Mouse (Mus musculus): Measurements from ENCODE around the gene Sash1. TPM values are rescaled to one million over a fixed set of nuclear protein-coding genes. Genes with fewer than 3 reads are reported as not detected.

Gene Sash1
- under 1 TPM in 1 of 3 experiments, not detected in 2; 0.16 TPM for polyA plus RNA-seq (2017; shearing (Covaris generic))

DNA sequence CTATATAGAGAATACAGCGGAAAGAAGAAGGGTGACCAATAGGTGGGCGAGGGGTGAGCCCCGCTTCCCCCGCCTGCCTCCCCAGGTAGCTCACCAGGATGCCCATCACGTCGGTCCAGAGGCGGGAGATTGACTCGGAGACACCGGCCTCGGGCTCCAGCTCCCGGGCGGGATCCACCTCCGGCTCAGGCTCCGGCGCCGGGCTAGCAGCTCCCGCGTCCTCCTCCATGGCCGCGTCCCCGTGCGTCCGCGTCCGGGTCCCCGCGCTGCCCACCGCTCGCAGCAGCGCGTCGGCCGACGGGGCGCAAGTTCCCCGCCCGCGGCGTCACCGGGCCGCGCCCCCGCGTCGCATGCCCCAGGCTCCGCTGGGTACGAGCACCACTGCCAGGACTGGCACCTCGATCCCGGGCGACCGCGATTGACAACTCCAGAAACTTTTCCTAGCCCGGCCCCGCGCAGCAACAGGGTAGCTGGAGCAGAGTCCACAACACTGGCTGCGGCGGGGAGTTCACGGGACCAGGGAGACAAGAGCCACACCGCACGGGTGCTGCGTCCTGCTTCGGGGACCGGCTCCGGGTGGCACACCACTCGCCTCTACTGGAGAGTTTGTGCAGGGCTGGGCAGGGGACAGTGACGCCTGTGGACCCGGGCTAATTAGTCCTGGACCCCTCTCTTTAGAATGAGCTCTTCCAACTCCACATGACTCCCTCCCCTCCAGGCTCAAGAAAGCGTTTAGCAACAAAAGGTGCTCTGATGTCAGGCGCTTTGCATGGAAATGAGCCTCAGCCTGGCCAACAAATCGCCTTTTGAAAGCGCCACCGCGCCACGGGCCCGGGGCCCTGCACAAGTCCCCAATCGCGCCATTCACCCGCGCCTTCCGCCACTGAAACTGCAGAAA, at the start of gene Sash1:
Gene Sash1, minus strand, starts transcription at position 441 of the 898 bp plus-strand sequence.
- ATAC-seq: no peak

DNA sequence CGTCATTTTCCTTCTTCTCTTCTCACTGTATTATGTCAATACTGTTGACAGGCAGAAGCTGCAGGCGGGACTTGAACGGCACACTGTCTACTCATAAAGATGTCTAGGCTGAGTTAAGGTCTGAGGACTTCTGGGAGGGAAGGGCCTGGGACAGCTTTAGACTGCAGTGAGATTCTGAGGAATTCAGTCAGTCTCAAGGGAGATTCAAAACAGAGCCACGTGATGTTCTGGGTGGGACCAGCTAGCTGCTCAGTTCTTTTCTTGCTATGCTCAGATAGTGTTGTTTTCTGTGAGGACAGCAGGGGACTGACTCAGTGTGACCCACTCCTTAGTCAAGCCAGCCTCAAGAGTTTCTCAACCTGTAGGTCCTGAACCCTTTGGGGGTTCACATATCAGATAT, 49.7 kb upstream of the Sash1 start:
- ATAC-seq: no peak

DNA sequence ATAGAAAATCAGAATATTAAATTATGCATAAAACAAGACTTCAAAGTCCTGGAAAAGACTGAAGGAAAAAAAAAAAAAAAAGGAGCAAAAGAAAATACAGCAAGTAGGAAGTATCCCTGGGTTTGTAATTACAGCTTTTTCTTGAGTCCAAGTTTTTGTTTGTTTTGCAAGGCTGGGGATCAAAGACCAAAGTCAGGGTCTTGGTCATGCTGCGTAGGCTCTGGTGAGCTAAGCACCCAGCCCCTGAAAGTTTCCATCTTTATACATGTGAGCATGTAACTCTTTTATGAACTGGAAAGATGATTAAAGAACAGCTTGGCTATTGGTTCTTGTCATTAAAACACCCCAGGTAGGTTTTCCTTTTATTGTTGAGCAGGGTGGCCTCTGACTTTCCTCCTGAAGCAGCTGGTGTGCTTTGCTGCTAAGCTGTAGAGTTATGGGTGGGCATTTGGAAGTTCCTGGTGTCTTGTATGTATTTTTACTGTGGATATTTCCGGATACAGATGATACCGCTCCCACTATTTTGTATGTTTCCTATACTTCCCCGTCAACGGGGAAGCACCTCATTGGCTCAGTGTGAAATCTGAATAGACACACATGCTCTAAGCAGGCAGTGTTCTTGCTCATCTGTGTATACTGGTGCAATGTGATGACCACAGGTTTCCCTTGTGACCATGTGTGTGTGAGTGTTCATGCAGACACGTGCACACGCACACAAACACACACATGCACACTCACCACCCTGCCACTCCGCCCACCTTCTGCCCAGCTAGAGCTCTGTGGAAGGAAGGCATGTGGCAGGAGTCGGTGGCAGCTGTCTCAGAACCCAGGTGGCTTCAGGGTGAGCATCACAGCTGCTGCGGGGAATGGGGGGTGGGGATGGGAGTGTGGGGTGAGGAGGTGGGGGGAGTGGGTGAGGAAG, 47.8 kb upstream of the Sash1 start:
- no peak for ATAC-seq

DNA sequence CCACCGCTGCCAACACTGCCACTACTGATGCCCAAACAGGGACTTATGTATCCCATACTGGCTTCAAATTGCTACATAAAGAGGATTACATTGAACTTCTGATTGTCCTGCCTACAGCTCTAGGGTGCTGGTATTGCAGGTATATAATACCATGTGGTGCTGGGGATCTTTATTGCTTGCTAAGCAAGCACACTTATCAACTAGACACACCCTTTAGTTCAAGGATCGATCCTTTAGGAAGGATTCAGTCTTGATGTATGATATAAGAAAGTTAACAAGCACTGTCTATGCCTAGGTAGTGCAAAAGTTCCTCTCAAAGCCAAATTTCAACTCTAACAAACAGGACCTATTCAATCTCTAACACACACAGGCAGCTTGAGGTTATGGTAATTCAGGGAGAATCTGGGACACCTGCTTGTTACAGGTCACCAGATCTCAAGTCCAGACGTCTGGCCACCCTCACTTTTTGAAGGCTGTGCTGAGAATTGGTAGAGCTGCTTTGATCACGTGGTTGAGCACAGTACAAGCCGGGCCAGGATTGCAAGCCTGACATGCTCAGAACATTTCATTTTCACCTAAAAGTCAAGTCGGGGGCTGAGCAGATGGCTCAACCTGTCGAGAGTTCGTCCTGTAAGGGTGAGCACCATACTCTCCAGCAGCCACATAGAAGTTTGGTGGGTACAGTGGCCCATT, 45.8 kb upstream of the Sash1 start:
- ATAC-seq: no peak

DNA sequence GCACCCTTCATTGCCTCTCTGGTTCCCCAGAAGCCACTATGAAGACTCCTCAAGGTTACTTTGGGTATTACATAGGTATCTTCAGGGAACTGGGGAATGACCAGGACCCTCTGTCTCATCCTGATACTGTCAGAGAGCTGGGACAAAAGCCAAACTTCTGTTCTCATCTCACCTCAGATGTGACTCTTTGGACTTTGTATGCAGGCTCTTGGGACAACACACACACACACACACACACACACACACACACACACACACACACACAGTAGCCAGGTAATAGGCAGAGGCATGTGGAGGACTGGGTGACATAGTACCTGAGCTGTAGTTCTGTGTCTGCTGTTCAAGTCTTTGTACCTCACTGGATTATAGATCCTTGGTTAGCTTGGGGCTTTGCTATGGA, 44.8 kb upstream of the Sash1 start:
- no peak for ATAC-seq

DNA sequence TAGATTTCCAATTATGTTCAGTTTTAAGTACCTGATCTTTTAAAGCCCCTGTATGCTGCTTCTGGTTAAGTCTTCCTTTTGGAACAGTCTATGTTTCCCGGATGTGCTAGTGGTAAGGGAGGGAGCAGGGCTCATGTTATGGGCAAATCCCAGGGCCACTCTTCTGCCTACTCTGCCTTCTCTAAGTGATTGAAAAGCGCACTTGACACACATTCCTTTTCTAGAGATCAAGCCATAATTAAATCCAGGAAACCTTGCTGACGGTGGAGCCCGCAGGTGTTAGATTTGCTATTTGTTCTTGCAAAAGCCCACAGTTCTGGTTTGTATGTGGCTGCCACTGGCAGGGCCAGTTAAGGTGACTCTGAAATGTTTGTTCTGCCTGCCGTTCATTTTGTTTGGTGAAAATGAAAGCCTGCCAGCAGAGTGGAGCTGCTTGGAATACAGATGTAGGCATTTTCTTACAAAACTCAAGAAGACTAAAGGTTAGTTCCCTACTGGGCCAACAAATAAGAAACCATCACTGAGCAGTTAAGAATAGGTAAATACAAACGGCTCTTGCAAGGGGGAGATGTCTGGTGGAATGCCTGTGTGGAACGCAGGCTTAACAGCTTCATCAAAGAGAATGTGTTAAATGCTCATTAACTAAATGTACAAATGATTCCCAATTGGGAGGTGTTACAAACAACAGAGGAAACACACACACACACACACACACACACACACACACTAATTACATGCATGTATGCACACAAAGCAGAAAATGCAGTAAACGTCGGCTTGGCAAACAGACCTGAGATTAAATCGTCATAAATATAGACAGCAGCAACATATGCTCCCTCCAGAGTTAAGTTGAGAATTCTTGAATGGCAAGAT, 43.1 kb upstream of the Sash1 start:
- ATAC-seq: no peak

DNA sequence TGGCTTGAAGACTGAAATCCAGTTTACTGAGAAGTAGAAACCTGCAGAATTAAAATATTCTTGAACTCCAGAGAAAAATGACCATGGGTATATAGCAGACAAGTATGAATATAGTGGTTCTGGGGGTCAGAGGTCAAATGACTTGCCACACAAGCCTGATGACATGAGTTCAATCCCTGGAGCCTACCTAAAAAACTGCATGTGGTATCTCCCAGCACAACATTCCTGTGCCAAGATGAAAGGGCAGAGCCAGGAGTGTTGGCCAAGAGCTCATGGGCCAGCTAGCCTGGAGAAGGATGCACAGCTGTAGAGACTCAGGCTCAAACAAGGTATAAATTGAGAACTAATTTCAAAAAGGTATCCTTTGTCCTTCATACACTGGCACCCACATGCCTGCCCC, 42.4 kb upstream of the Sash1 start:
- no peak for ATAC-seq

DNA sequence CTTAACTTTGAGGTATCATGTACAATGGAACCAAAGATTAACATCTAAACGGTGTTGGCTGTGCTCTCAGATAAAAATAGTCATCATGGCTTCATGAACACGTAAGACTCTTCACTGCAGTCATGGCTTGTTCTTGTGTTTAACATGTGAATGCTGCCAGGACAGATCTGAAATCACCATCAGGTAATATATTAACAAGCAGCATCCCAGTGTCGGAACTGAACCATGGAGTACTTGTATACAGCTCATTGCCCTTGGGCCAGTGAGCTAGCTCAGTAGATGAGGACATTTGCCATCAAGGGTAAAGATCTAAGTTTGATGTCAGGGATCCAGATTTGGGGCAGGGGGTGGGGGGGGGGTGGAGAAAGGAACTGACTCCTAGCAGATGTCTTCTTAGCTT, 41.0 kb upstream of the Sash1 start:
- no peak for ATAC-seq

DNA sequence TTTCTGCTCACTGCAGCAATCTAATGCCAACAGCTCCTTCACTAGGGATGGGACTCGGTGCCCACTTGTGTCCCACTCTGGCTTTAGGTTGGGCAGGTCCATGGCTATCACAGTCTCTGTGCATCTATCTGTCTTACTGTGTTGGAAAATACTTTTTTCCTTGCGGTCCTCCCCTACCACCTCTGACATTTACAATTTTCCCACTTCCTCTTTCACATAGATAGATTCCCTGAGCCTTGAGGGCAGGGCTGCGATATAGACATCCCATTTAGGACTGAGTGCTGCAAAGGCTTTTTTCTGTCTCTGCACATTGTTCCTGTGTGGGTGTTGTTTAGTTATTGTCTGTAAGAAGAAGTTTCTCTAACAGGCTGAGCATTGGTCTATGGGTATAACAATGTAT, 40.4 kb upstream of the Sash1 start:
- no peak for ATAC-seq

DNA sequence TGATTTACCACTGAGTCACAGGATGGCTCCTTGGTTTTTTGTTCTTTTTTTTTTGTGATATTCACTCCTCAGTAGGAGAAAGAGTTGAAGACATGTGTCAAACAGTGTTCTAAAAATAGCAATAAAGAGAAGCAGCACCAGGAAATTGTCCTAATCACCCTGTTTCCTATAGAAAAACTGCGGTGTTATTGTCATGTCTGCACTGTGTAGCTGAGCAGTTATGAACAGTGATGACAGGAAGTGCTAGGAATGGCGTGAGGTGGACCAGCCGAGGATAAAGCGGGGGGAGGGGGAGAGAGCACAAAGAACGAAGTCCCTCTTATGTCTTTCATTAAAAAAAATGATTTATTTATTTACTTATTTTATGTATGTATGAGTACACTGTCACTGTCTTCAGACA, 39.4 kb upstream of the Sash1 start:
- no peak for ATAC-seq

DNA sequence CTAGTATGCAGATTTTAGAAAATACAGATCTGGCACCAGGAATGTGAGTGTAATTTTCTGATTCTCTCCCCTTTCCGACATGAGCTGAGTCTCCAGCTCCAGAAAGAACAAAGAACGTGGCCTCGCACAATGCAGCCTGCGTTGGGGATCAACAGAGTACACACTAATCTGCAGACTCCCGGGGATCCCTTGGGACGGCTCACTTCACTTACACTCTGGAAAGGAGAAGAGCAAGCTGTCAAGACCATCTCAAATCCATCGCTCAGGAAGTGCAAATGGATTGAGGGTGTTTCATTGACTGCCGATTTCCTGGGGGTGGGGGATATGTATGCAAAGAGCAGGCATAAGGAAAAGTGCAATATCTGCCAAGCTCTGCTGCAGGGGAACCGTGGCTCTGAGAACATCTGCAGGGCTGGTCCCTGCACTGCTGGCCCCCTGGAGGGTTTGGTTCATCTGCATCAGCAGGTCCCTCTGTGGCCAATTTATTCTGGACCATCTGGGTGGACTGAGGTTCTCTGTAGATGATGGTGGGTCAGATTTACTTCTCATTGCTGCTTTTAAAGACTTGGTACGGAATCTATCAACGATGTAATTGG, 35.3 kb upstream of the Sash1 start:
- ATAC-seq: no peak

DNA sequence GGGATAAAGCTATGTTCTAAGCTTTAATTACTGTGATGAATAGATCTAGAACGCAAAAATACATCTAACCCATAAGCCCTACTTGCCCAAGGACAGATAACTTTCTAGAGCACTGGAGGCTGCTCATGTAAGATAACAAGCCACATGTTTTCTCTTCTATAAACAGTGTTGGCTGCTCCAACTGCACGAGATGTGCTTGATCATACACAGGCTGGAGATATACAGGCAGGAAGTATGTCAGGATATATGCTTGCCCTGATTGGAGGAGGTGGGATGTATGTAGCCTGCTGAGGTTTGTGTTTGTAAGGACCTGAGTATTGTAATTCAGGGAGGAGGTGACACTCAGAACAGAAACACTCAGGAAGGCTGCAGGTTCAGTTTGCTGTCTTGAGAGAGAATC, 31.9 kb upstream of the Sash1 start:
- no peak for ATAC-seq

DNA sequence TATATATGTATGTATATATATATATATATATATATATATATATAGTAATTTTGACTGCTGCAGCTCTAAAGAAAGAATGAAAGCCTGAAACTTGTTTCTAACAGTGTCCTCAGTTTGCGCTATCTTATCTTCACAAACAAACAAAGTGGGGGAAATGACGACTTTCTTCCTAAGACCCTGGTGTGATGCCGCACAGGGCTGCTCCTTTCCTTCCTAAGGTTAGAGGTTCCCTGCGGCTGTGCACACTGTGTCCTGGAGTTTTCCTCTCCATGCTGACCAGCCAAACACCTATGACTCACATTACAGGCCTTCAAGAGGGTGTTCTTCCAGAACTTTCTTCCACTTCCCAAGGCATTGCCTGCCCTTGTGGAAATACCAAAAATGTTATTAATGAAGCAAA, 31.5 kb upstream of the Sash1 start:
- no peak for ATAC-seq

DNA sequence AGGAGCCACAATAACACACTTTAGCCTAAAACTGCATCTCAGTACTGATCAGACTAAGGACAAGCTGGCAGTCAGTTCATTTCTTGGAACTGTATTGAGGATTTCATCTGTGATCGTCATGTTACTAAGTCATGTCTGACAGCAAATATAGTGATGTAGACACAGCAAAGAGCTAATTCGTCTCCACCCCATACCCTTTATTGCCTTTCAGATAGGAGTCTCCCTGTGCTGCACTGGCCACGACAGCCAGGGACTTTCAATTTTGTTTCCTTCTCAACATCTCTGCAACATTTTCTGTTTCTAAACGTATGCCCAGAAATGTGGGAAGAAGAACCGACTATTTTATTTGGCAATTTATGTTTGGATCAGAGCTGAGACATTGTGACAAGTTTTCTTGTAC, 29.9 kb upstream of the Sash1 start:
- no peak for ATAC-seq

DNA sequence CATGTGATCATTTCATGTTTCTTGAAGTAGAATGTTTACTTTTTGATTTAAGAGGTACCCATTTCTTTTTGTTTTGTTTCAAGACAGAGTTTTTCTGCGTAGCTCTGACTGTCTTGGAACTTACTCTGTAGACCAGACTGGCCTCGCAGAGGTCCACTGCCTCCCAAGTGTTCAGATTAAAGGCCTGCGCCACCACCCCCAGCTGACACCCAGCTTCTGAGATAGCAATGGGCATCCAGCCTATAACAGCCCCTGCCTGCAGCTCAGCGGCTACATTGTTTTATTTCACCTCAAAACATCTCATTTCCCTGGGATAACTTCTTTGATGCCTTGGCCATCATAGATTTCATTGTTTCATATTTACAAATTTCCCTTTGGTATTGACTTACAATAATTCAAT, 28.0 kb upstream of the Sash1 start:
- no peak for ATAC-seq

DNA sequence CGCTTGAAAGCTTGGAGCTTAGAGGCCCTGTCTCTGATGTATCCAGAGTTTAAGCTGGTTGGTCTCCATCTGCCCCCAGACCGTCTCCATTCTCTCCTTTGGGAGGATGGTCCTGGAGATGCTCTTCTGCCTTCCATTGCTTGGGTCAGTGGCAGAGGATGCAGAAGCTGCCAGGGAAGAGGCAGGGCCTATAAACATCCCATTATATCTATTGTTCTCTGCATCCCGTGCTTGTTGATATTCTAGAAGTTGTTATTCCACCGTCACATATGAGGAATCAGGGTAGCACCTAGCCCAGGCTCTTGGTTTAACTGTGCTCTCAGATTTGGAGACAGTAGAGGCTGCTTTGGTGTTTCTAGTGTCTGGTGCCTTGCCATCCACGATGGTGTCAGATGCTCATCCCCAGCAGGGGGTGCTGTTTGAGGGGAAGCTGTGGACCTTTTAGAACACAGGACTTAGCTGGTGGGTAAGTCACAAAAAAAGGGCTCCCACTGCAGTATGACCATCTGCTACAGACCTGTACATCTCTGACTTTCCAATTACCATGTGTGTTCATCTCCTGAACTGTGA, 26.9 kb upstream of the Sash1 start:
- no peak for ATAC-seq

DNA sequence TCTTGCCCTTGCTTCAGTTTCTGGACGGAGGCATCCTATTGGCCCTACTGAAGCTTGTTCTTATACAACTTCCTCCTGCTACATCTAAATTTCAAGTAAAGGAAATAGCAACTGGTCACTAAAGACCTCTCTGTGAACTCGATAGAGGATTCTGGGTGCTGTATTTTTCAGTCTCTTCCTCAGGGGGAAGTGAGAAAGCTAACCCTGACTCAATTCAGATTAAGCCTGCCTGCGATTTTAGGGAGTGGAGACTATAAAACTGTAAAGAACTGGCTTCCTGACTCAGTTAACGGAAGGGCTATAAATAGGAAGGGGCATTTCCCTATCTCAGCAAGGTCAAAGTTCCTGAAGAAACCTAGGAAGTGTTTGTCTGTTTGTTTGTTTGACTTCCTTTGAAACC, 26.3 kb upstream of the Sash1 start:
- no peak for ATAC-seq

DNA sequence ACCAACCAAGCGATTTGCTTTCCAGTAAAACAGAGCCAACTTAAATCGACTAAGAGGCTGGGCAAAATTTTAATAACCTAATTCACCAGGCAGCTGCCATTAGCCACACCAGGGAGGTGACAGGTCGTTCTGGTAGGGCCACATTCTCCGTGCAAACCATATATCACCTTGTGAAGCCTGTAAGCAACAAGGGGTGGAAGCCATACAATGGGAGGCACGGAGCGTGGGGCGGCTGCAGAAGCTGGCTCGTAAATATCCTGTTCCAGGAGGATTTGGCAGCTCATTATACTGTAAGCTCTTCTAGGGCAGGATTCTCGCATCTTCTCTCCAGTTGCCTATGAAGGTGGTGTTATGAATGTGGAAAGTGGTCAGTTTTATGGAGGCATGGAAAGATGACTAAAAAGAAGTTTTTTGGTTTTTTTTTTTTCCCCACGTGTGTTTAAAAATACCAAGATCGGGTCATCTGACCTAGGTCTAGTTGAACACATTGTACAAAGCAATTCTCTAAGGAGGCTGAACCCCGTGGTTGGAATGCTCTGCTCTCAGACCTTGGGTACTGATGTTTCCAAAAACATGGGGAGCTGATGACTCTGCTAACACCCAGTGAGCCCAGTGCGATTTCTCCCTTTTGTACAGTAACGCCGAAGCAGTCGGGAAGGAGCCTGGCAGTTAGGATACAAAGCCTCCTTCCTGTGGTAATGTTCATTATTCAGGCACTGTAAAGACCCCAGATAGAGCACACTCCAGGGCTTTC, 24.5 kb upstream of the Sash1 start:
- ATAC-seq: no peak

DNA sequence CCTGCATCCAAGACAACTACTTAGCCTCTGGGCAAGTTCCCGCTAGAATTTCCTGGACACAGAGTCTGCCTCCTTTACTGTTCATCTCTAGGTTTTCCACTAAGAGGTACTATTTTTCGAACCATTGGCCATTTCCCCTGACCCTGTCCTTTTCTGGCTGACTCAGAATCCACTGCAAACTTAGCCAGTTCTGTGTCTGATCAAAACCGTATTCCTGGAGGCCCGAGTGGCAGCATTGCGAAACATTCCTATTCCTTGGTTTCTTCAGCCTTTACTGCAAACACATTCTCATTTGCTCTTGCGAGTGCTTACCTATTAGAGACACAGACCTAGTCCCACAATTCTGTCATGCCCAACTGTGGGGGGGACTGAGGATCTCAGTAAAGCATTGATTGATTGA, 17.2 kb upstream of the Sash1 start:
- no peak for ATAC-seq

DNA sequence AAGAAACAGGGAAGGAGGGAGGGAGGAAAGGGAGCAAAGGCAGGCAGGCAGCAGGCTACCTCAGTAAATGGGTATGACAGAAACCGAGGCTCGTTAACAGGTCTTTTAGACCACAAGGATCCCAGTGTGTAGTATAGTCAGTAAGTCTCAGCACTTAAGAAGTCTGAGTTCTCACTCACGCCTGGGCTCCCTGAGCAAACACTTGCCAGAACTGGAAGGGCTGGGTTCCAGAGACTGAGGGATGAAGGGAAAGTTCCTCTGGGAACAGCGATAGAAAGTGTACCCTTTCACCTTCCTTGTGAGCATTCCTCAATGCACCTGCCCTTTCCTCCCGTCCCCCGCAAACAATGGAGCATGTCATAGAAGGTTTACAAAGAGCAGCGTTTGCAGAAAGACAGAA, 16.5 kb upstream of the Sash1 start:
- ATAC-seq: no peak

All from inflammation-experienced regulatory T-cells, adult 6 months (primary cell).